Mouse (Mus musculus) ovary, adult 18-20 months (tissue): ENCODE results near the gene Agfg2.
"Not testable (repeated sequence)": the region's sequence is repeated elsewhere in the genome, so short reads cannot be mapped to it uniquely, and the experiment has no call there.

ENCODE experiments used
- DNase-seq: peaks from one replicate; pipeline ENCODE4 v3.0.0; 2022; ENCODE audit warnings: low spot score, mixed read lengths

Agfg2 gene

DNA sequence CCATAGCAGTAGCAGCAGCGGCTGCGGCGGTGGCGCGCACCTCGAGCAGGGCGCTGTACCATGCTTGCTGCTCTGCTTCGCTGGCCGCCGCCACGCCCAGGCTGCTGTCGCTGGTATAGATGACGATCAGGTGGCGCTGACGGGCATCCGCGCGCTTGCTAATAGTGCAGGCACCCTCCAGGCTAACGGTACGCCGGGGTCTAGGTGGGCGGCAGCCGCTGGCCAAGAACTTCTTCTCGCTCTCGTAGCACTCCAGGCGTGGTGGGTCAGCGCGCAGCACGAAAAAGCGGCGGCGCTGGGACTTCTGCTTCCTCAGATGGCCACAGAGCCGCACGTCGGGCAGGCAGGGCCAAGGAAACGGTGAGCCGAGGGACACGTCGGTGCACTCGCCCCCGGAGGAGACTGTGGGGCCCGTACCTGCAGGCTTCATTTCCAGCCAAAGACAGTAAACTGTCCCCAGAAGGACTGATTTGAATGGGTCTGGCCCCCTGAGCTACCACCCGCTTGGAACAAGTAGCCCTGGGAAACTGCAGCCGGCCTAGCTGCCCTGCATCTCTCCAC, 39.4 kb downstream of the Agfg2 start:
- no peak for DNase-seq

DNA sequence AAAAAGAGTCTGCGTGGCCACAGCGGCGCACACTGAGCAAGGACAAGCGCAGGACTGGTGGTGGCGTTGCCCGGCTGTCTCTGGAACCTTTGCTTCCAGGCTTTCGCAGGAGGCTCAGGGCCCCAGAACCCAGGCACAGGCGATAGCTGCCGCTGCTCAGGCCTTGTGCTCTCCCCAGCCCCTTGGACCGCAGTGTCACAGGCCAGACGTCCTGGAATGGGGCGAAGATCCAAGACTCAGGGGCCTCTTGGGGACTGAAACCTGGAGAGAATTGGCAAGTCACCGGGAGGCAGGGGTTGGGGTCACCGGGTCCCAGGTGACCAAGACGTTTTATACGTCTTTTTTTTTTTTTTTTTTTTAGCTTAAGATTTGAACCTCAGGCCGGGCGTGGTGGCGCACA, 40.0 kb downstream of the Agfg2 start:
- no peak for DNase-seq

DNA sequence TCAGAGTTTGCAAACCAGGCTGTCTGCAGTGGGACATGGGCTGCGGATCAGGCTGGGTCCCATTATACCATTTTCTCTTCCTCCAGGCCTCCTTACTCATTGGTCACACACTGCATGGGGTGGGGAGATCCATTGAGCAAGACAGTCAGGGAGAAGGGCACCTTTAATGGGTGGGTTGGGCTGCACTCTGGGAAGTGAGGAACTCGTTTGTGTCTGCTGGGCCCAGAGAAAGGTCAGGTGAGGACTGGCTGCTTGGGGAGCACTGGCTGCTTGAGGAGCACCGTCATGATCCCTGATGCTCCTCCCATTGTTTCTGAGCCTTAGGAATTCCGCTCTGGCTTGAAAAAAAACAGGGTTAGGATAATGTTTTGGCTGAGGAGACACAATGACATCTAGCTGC, 41.6 kb downstream of the Agfg2 start:
- no peak for DNase-seq

DNA sequence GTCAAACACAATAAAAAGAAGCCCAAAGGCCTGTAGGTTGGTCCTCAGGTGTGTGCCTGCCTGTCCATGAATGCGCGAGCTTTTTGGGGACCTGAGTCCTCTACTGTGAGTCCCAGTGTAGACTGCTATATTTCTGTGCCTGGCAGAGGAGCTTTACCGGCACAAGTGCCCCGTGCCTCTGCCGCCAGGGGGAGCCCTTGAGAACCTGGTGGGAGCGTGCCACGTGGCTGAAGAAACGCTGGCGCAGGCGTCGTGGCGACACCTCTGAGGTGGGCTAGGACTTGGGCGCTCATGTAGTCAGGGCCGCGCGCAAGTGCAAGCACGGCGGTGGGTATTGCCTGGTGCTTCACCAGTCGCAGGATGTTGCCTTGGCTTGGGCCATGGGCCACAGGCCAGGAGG, 43.5 kb downstream of the Agfg2 start, which contains the start of gene Sap25:
TSS of gene Sap25 (plus strand) at position 281 of the 400 bp plus-strand sequence.
- no peak for DNase-seq

DNA sequence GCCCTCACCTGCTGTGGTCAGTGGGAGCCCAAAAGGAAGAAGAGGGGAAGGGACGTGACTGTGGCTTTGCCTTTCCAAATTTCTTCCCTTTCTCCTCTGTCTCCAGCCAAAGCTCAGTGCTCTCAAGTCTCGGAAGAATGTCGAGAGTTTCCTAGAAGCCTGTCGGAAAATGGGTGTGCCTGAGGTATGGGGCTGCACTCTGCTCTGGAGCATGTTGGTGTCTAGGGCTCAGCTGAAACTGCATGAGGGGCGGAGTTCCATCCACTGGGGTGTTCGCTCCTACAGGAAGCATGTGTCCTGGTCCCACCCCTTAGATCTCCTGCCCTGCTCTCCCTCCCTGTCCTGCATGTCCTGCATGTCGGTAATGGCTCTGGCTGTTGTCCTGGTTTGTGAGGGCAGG, 45.1 kb downstream of the Agfg2 start:
- DNase-seq = no peak

DNA sequence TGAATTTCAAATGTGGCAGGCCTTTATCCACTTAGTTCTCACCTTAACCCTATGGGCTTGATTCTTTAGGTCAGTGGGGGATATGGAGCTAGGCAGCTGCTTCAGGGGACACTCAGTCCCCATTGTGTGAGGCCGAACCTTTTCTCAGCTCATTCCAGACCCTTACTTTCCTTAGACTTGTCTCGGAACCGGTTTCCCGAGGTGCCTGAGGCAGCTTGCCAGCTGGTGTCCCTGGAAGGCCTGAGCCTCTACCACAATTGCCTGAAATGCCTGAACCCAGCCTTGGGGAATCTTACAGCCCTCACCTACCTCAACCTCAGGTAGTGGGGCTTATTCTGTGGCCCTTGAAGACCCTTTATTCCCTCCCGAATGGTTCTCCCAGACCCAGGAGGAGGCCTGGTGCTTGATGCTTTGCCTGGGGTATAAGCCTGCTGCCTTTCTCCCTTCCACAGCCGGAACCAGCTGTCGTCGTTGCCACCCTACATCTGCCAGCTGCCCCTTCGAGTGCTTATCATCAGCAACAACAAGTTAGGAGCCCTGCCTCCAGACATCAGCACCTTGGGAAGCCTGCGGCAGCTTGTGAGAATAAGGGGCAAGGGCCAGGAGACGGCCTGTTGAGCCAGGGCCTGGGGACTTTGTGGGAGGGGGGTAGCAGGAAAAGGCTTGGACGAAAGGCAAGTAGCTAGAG, 51.0 kb downstream of the Agfg2 start:
- no peak for DNase-seq

DNA sequence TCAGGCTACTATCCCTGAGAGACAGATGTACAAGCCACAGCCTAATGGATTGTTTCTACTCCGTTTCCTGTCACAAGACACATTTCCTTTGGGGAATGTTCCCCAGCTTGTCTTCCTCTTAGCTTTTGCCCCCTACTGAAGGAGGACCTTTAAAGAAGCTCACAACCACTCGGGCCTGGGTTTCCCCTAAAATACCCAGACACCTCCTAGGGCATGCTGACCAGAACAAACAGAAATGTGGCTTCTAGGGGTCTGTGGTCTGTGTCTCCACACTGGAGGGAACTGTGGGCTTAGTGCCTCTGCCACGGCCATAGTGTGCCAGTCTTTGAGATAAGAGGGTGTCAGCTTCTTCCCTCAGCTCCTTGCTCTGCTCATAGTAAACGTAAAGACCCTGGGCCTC, 52.9 kb downstream of the Agfg2 start:
- no peak for DNase-seq

DNA sequence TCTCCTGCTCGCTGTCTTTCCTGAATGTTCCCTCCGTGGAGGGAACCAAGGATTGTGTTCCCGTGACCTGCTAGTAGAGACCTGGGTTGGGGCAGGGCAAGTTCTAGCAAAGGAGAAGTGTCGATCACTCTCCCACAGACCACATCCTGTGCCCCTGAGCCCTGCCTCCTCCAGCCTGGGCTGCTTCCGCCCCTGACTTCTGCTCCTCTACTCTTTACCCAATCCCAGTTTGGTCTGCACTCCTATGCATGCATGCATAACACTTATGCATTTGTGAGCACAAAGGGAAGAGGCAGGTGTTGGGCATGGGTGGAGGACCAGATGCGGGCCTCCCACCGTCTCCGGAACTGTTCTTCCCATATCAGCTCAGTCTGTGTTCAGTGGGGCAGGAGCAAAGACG, 53.4 kb downstream of the Agfg2 start:
- DNase-seq = no peak

DNA sequence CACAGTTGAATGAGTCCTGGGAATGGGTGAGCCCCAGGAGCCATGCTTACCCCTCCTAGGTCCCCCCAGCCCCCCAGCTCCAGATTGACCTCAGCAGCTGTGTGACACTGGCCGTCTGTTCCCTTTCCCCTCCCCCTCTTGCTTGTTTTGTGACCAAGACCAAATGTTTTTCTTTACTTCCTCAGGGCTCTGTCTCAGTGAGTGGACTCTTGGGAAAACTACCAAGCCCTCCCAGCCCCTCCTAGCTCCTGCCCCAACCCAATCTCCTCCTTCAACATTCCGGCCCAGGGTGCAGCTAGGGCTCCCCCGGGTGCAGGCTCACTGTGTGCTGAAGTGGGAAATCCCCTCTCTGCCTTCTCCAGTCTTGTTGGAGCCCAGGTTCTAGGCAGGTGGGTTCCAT, 53.9 kb downstream of the Agfg2 start:
- no peak for DNase-seq

DNA sequence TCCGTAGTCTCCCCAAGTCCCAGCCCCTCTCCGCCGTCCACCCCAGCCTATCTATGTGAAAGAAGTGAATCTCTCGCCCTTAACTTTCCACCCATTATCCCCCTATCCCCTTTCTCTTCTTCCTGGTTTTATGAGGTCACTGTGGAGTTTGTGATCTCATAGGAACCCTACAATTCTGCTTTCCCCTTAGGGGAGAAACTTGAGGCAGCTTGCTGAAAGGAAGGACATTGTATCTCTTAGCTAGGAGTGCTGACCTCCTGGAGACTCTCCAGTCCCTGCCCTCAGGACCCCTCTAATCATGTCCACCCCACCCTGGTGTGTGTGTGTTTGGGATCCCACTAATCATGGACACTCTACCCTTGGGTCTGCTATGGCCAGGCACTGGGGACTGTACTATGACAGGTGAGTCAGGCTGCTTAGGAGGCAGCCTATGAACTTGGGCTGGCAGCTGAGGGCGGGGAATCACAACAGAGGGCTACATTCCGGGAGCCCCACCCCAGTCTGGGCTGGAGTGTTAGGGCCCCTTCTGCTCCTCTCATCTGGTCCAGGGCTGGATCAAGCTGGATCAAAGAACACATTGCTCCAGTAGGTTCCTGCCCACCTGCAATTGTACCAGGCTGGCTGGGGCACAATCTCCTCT, 54.5 kb downstream of the Agfg2 start:
- DNase-seq = no peak

DNA sequence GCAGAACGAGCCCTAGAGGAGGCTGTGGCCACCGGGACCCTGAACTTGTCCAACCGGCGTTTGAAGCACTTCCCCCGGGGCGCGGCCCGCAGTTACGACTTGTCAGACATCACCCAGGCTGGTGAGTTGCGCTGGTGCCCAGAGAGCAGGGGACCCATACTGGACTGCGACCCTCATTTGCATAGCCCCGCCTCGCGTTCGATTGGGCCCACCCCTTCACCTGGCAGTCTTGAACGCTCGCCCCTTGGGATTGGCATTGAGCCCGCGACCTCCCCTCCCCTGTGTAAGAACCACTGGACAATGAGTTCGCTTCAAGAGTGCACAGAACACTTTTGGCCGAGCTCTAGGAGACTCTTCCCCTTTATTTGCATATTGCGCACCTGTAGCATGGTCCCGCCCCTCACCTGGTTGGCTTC, 55.2 kb downstream of the Agfg2 start:
- peak; percentile 42 for DNase-seq

DNA sequence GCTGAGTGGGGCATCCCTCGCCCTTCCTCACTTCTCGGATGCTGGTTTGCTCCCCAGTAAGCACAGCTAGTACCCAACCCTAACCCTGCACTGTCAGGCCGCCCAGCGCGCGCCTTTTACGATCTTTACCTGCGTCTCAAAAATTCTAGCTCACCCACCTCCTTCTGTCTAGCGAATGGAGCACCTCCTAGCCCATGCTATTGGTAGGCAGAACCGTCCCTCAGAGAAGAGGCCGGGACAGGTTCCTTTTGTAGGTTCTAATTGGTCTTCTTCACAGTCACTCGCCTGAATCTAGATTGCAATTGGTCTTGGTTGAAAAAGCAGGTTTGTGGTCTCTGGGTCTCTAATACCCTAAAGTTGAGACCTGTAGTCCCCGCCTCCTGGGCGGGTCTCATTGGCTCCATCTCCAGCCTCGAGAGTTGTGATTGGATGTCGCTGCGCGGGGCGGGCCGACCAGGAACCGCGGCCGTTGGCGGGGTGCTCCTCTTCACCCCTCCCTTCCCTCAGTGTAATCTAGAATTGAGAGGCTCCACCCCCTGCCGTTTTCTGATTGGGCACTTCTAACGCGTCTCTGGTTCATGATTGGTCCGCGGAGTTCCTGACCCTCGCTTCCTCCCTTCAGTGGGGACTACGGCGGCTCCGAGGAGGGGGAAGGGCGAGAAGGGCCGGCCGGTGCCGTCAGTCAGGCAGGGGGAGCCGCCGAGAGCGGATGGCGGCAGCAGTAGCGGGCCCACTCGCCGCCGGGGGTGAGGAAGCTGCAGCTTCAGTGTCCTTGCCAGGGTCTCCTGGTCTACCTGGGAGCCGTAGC, 55.8 kb downstream of the Agfg2 start, which contains the start of the genes Fbxo24, Lrch4 and Gm20605:
TSS of gene Fbxo24 (minus strand) at position 505 of the 808 bp plus-strand sequence.
TSS of gene Lrch4 (plus strand) at position 624 of the 808 bp plus-strand sequence.
TSS of gene Gm20605 (plus strand) at position 678 of the 808 bp plus-strand sequence.
- peak; percentile 100 for DNase-seq

DNA sequence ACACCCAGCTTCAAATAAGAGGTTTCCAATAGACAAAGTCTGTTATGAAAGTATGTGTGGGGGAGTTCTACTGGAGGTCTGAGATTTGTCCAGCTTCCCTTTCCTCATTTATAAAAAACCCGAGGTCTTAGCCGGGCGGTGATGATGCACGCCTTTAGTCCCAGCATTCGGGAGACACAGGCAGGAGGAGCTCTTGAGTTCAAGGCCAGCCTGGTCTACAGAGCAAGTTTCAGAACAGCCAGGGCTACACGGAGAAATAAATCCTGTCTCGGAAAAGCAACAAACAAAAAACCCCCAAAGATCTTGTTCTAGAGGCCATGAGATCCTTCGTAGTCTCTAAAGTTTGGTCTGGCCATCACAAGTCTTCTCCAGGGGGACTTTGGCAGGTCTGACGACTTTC, 56.5 kb downstream of the Agfg2 start:
- no peak for DNase-seq

DNA sequence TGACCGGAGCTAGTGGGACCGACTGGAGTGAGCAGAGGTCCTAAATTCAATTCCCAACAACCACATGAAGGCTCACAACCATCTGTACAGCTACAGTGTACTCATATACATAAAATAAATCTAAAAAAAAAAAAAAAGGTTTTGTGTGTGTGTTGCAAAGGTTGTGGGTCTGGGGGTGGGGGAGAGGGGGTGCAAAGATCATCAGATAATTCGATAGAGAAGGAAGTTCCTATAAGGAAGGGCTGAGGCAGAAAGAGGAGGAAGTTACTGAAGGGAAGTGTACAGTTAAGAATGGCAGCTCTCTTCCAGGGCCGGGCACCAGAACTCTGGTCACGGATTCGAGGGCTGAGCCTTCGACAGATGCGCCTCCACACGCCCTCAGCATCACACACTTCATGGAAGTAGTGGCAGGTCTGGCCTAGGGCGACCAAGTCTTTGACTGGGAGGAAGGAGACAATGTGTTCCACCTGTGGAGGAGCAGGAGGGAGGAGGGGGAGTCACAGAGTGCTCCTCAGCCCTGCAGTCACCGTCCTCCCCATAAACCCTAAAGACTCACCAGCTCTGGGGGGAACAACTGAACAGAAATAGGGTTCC, 60.5 kb downstream of the Agfg2 start:
- DNase-seq = no peak

DNA sequence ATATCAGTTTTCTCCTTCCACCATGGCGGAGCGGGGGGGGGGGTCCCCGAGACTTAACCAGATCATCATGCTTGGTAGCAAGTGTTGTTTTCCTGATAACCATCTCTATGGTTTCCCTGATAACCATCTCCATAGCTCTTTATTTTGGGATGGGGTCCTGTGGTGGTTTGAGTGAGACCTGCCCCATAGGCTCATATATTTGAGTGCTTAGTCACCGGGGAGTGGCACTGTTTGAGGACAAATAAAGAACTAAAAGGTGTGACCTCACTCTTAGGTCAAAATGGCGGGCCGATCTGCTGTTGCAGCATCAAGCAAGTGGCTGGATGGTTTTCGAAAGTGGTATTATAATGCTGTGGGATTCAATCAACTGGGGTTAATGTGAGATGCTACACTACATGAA, 69.2 kb downstream of the Agfg2 start:
- no peak for DNase-seq

DNA sequence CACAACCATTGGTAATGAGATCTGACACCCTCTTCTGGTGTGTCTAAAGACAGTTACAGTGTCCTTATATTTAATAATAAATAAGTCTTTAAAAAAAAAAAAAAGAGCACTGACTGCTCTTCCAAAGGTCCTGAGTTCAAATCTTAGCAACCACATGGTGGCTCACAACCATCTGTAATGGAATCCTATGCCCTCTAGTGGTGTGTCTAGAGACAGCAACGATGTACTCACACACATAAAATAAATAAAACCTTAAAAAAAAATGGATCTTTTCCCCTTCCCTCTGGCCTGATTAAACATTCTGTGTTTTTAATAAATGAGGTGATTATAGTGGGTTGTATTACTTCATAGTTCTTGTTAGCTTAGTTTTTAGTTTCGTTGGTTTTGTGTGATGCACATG, 69.6 kb downstream of the Agfg2 start:
- DNase-seq = not testable (repeated sequence)

DNA sequence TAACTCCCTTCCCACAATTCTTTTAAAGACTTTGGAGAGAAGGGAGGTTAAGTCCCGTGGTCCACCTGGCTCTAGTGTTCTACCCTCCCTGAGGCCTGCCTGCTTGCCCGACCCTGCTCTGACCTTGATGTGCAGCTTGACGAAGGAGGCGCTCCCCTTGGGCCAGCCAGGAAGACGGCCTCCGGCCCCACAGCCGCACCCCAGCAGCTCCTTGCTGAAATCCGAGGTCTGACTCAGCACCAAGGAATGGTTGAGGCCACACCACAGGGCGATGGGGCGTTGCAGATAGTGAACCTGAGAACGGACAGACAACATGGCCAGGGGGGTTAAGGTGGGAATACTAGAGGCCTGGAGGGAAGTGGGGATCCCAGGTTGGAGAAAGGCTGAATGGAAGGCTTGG, 71.0 kb downstream of the Agfg2 start, which contains the start of gene Pcolce:
TSS of gene Pcolce (minus strand) at position 235 of the 400 bp plus-strand sequence.
- DNase-seq = peak; percentile 66

DNA sequence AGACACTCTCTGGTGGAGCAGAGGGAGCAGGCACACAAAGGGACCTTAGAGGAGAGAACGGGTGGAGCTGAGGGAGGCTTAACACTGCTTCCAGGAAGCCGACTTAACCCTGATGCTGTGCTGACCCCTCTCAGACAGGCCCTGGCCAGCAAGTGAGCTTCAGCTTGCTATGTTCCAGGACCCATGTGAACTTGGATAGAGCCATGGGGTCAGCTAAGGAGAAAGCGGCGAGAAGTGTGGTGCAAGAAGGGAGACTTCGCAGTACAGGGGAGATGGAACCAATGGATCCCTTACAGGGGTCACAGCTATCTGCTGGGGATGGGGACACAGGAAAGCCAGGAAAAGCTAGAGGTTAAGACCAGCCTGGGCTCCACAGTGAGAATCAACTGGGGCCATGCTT, 71.5 kb downstream of the Agfg2 start:
- DNase-seq = no peak

DNA sequence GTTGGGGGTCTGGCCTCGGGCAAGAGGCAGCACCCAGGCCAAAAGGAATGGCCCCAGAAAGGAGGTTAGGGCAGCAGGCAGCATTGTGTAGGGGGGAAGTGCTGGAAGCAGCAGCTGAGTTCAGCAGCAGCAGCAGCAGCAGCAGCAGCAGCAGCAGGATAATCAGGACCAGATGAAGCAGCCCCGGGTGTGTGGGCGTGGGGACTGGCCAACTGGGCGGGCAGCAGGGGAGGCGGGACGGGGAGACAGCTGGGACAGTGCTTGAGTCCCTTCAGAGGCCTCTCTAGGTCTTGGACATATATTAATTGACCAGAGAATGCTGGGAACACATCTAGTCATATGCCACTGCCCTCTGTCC, 73.3 kb downstream of the Agfg2 start:
- DNase-seq = peak; percentile 63

DNA sequence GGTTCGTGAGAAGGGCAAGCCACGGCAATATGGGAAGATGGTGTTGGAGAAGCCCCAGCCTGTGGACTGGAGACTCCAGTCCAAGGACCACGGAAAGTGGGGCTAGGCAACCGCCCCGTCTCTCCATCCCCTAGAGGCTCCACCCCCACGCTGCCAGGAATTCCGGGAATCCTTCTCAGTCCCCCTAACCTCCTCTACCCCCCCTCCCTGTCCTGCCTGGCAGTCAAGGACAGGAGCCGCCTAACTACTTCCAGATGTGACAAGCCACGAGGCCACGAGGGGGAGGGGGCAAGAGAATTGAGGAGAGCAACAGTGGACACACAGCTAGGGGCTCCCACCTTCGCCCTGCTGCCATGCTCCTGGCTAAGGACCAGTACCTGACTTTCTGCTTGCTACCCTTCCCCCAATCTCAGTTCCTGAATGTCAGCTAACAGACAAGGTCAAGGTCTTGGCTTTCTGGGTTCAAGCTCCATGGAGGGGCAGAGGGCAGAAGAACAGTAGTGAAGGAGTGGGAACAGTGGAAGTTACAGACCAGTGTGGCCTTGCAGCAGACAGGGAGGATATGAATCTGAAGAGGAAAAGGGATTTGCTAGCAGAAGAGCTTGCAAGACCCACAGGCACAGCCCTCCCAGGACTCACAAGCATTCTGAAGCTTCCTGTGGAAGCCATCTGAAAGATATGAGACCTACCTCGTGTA, 73.8 kb downstream of the Agfg2 start:
- DNase-seq = peak; percentile 88

DNA sequence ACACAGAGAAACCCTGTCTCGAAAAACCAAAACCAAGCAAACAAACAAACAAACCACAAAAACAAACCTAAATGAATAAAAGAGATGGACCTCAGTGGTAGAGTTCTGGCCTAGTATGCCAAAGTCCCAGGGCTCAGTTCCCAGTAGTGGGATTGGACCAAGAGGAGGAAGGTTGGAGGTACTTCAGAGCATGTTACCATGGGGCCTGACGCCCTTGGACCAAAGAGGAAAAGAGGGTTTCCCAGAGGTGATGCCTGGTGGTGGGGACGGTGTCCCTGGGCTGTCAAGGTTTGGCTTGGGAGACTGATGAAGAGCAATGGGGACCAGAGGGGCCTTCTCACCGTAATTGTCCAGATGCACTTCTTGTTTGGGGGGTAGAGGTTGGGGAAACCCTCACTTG, 74.5 kb downstream of the Agfg2 start:
- no peak for DNase-seq
